Mouse (Mus musculus) hindbrain, embryonic 14.5 days (tissue): ENCODE results near the gene Rad9a. TPM values are rescaled to one million over a fixed set of nuclear protein-coding genes. Genes with fewer than 3 reads are reported as not detected.

Source experiments
- ATAC-seq: fragments of 200-750 bp; cut with Nextera tagmentation; 2 replicates; pipeline ENCODE4 v1.8.0; 2017; ENCODE audit warnings: moderate number of reproducible peaks, mild to moderate bottlenecking, moderate TSS enrichment, moderate library complexity; ENCODE audit not compliant: low FRiP score
- DNase-seq: peaks from one replicate; pipeline ENCODE4 v3.0.0-alpha.2; 2015; ENCODE audit warnings: low spot score
- H3K27ac ChIP-seq: fragments of 300-500 bp; sonication (generic); 2 replicates; pipeline ENCODE4 v1.5.1; 2014; ENCODE audit warnings: mild to moderate bottlenecking, moderate library complexity
- H3K27me3 ChIP-seq: fragments of 300-500 bp; sonication (generic); 2 replicates; pipeline ENCODE4 v1.6.1; 2014; ENCODE audit warnings: mild to moderate bottlenecking, low read length, mixed read lengths; ENCODE audit not compliant: control insufficient read depth, insufficient read depth
- H3K36me3 ChIP-seq: fragments of 300-500 bp; sonication (generic); replicated peaks from 2 replicates; pipeline ENCODE4 v1.6.1; 2014; ENCODE audit not compliant: control insufficient read depth, insufficient read depth
- H3K4me1 ChIP-seq: fragments of 300-500 bp; sonication (generic); replicated peaks from 2 replicates; pipeline ENCODE4 v1.6.1; 2014; ENCODE audit warnings: antibody characterized with exemption, low read length, mixed read lengths; ENCODE audit not compliant: control insufficient read depth, insufficient read depth
- H3K4me2 ChIP-seq: fragments of 300-500 bp; sonication (generic); replicated peaks from 2 replicates; pipeline ENCODE4 v1.6.1; 2014; ENCODE audit warnings: mild to moderate bottlenecking, moderate library complexity
- H3K4me3 ChIP-seq: fragments of 300-500 bp; sonication (generic); replicated peaks from 2 replicates; pipeline ENCODE4 v1.5.1; 2014; ENCODE audit warnings: mild to moderate bottlenecking, low read length
- H3K9ac ChIP-seq: fragments of 300-500 bp; sonication (generic); 2 replicates; pipeline ENCODE4 v1.6.1; 2014
- H3K9me3 ChIP-seq: fragments of 300-500 bp; sonication (generic); 2 replicates; pipeline ENCODE4 v1.6.1; 2016; ENCODE audit warnings: low read length; ENCODE audit not compliant: control insufficient read depth
- WGBS: fragments of 180-500 bp; shearing (Covaris S2); extraction: QIAGEN DNeasy Blood & Tissue Kit; methylation state at CpG from one replicate; pipeline ENCODE4 v1.1.7; 2014; 5-methylcytosine and 5-hydroxymethylcytosine counted together
- polyA plus RNA-seq: library from polyadenylated mRNA; unstranded; fragments of >200 nt; fragmentation: Nextera tagmentation; extraction: Ambion mirVana; gene quantifications from 2 replicates; pipeline ENCODE4 v1.2.1, GENCODE M21; 2014

The Rad9a gene
- polyA plus RNA-seq, 1 experiment from 2014 or later, result 19.4 TPM

- Histone ChIP-seq H3K27me3 (no peaks in the 10 kb centered on the region; the same call in 1 of the 2 replicates), H3K27ac (no peak within 1 kb of the TSS), H3K36me3 (no peaks in the 10 kb centered on the region), H3K4me3 (no peak within 1 kb of the TSS), H3K9me3 (no peaks in the 10 kb centered on the region), H3K4me1 (no peaks in the 10 kb centered on the region; the same call in 1 of the 2 replicates), H3K9ac (0 out of 2 replicates have a peak within 1 kb of the TSS, but pooled peaks have one; percentile 26), H3K4me2 (peak within 1 kb of the TSS; percentile 36)
- DNase-seq (no peak), ATAC-seq (0 out of 2 replicates have a peak, but pooled peaks have one; percentile 42)
- 3% methylated on average over 10 of the region's 11 CpGs for WGBS
These were observed 26.0 kb downstream of the Rad9a start, which contains the start of gene Carns1 for GRCm38 (mm10) chr19:4175368-4175947. Carns1 (minus strand) TSS chr19:4175479.

GRCm38 (mm10) chr19:4172925-4173324 is 28.5 kb downstream of the Rad9a start:
- H3K4me1 ChIP-seq, result peaks cover 6% of the 10 kb centered on the region
- H3K27ac ChIP-seq, result no peak overlapping the region
- WGBS, result 61% methylated on average over 11 of the region's 11 CpGs
- H3K4me3 ChIP-seq, result no peak overlapping the region
- ATAC-seq (no peak), DNase-seq (no peak)
- H3K9me3 ChIP-seq, result no peaks in the 10 kb centered on the region
- H3K27me3 ChIP-seq, result no peaks in the 10 kb centered on the region; the same call in 1 of the 2 replicates
- no peaks in the 10 kb centered on the region for H3K36me3 ChIP-seq
- H3K4me2 ChIP-seq, result no peak overlapping the region
- no peak overlapping the region for H3K9ac ChIP-seq

GRCm38 (mm10) chr19:4171393-4172290 is 29.8 kb downstream of the Rad9a start:
- no peak overlapping the region for H3K4me3 ChIP-seq
- no peak overlapping the region for H3K9ac ChIP-seq
- no peaks in the 10 kb centered on the region; the same call in 1 of the 2 replicates for H3K27me3 ChIP-seq
- H3K4me1 ChIP-seq, result peaks cover 6% of the 10 kb centered on the region
- 68% methylated on average over 13 of the region's 13 CpGs for WGBS
- H3K4me2 ChIP-seq, result no peak overlapping the region
- ATAC-seq (no peak), DNase-seq (no peak)
- H3K9me3 ChIP-seq, result no peaks in the 10 kb centered on the region
- H3K36me3 ChIP-seq, result no peaks in the 10 kb centered on the region
- H3K27ac ChIP-seq, result no peak overlapping the region

GRCm38 (mm10) chr19:4170723-4171392 is 30.6 kb downstream of the Rad9a start:
- H3K9ac ChIP-seq, result no peak overlapping the region
- H3K4me1 ChIP-seq, result peaks cover 6% of the 10 kb centered on the region
- no peak for ATAC-seq
- no peaks in the 10 kb centered on the region; the same call in 1 of the 2 replicates for H3K27me3 ChIP-seq
- no peak overlapping the region for H3K4me2 ChIP-seq
- no peak for DNase-seq
- no peaks in the 10 kb centered on the region for H3K36me3 ChIP-seq
- no peaks in the 10 kb centered on the region for H3K9me3 ChIP-seq
- WGBS, result 94% methylated on average over 10 of the region's 10 CpGs
- H3K27ac ChIP-seq, result no peak overlapping the region
- no peak overlapping the region for H3K4me3 ChIP-seq

GRCm38 (mm10) chr19:4169810-4170209 is 31.7 kb downstream of the Rad9a start:
- Histone ChIP-seq H3K4me1 (peaks cover 6% of the 10 kb centered on the region; the same call in 1 of the 2 replicates), H3K9ac (peak overlapping the region; percentile 77), H3K36me3 (no peaks in the 10 kb centered on the region), H3K27me3 (no peaks in the 10 kb centered on the region), H3K27ac (peak overlapping the region; percentile 91), H3K9me3 (no peaks in the 10 kb centered on the region), H3K4me3 (peak overlapping the region; percentile 37), H3K4me2 (peak overlapping the region; percentile 73)
- ATAC-seq, result peak; percentile 64
- DNase-seq, result no peak
- WGBS, result 7% methylated on average over 26 of the region's 27 CpGs

GRCm38 (mm10) chr19:4169378-4169784 is 32.1 kb downstream of the Rad9a start:
- Histone ChIP-seq H3K9me3 (no peaks in the 10 kb centered on the region), H3K27me3 (no peaks in the 10 kb centered on the region), H3K9ac (peak overlapping the region; percentile 77), H3K27ac (peak overlapping the region; percentile 91), H3K4me1 (peaks cover 6% of the 10 kb centered on the region; the same call in 1 of the 2 replicates), H3K4me2 (peak overlapping the region; percentile 73), H3K4me3 (peak overlapping the region; percentile 37), H3K36me3 (no peaks in the 10 kb centered on the region)
- DNase-seq (peak; percentile 98), ATAC-seq (peak; percentile 94)
- WGBS, result 1% methylated on average over 43 of the region's 43 CpGs

- Histone ChIP-seq H3K9me3 (no peaks in the 10 kb centered on the region), H3K4me3 (no peak overlapping the region), H3K4me2 (no peak overlapping the region), H3K4me1 (peaks cover 15% of the 10 kb centered on the region), H3K27ac (no peak overlapping the region), H3K27me3 (no peaks in the 10 kb centered on the region), H3K9ac (no peak overlapping the region), H3K36me3 (0 out of 2 replicates have a peak, but pooled peaks cover under 1% of the 10 kb centered on the region)
- no peak for DNase-seq
- 69% methylated on average over 9 of the region's 9 CpGs for WGBS
- ATAC-seq, result no peak
These were observed 34.6 kb downstream of the Rad9a start for GRCm38 (mm10) chr19:4166678-4167476.

GRCm38 (mm10) chr19:4164721-4165120 is 36.7 kb downstream of the Rad9a start:
- no peaks in the 10 kb centered on the region for H3K9me3 ChIP-seq

More at GRCm38 (mm10) chr19:4164721-4165120, 36.7 kb downstream of the Rad9a start:
- ATAC-seq, result no peak
- Histone ChIP-seq H3K4me1 (peaks cover 9% of the 10 kb centered on the region; the same call in 1 of the 2 replicates), H3K4me2 (no peak overlapping the region), H3K4me3 (no peak overlapping the region), H3K27ac (no peak overlapping the region), H3K9ac (no peak overlapping the region), H3K36me3 (peaks cover 16% of the 10 kb centered on the region), H3K27me3 (no peaks in the 10 kb centered on the region)
- WGBS, result 81% methylated on average over 2 of the region's 2 CpGs
- no peak for DNase-seq
